Mouse (Mus musculus) layer of hippocampus, adult 9-11 months (tissue): ENCODE measurements around the gene Ankrd53.
"Not testable (repeated sequence)": the region's sequence is repeated elsewhere in the genome, so short reads cannot be mapped to it uniquely, and the experiment has no call there.

ENCODE experiments used
- DNase-seq: peaks from one replicate; pipeline ENCODE4 v3.0.0; 2022

Gene Ankrd53

GRCm38 (mm10) chr6:83768485-83768884 lies 6.0 kb downstream of the Ankrd53 start:
- DNase-seq: no peak

- DNase-seq: no peak
Observed at GRCm38 (mm10) chr6:83774126-83774525, 11.7 kb downstream of the Ankrd53 start.

- no peak for DNase-seq
Observed at GRCm38 (mm10) chr6:83774781-83775563, 12.5 kb downstream of the Ankrd53 start.

- DNase-seq: peak; percentile 91
Observed at GRCm38 (mm10) chr6:83775638-83776293, 13.3 kb downstream of the Ankrd53 start, which contains the start of gene Tex261. Gene Tex261 (minus strand): TSS chr6:83775813.

- DNase-seq: no peak
Observed at GRCm38 (mm10) chr6:83778306-83778705, 15.9 kb downstream of the Ankrd53 start.

GRCm38 (mm10) chr6:83779026-83779425 lies 16.6 kb downstream of the Ankrd53 start:
- no peak for DNase-seq

- DNase-seq: no peak
Observed at GRCm38 (mm10) chr6:83786426-83786825, 24.0 kb downstream of the Ankrd53 start.

GRCm38 (mm10) chr6:83788554-83788953 lies 26.1 kb downstream of the Ankrd53 start:
- no peak for DNase-seq

- DNase-seq: not testable (repeated sequence)
Observed at GRCm38 (mm10) chr6:83790533-83790932, 28.1 kb downstream of the Ankrd53 start.

GRCm38 (mm10) chr6:83791251-83791890 lies 28.9 kb downstream of the Ankrd53 start:
- DNase-seq: no peak

- DNase-seq: peak; percentile 95
Observed at GRCm38 (mm10) chr6:83794760-83795296, 32.4 kb downstream of the Ankrd53 start, which contains the start of gene Nagk. Gene Nagk (plus strand): TSS chr6:83794982.

- DNase-seq: peak; percentile 48
Observed at GRCm38 (mm10) chr6:83795492-83795900, 33.1 kb downstream of the Ankrd53 start.

- no peak for DNase-seq
Observed at GRCm38 (mm10) chr6:83796686-83797085, 34.2 kb downstream of the Ankrd53 start.

GRCm38 (mm10) chr6:83802033-83802432 lies 39.6 kb downstream of the Ankrd53 start:
- peak; percentile 36 for DNase-seq

- DNase-seq: no peak
Observed at GRCm38 (mm10) chr6:83802846-83803245, 40.4 kb downstream of the Ankrd53 start.

GRCm38 (mm10) chr6:83815801-83816200 lies 53.4 kb downstream of the Ankrd53 start:
- DNase-seq: no peak
